Mouse (Mus musculus) heart, postnatal 0 days (tissue): ENCODE measurements at regions not wholly inside any gene's neighbourhood (a gene's known extent, or its start where the extent isn't known, plus 50 kb on each side); places are given as distances from the start of the nearest gene placed in this dataset.

Experiments used
- CTCF ChIP-seq: IDR thresholded peaks from 2 replicates; pipeline ENCODE4 v1.5.1; 2016; ENCODE audit warnings: antibody characterized with exemption, control low read depth, low read depth
- EP300 ChIP-seq: IDR thresholded peaks from 2 replicates; pipeline ENCODE4 v1.6.1; 2016; ENCODE audit warnings: antibody characterized with exemption, low read depth

DNA sequence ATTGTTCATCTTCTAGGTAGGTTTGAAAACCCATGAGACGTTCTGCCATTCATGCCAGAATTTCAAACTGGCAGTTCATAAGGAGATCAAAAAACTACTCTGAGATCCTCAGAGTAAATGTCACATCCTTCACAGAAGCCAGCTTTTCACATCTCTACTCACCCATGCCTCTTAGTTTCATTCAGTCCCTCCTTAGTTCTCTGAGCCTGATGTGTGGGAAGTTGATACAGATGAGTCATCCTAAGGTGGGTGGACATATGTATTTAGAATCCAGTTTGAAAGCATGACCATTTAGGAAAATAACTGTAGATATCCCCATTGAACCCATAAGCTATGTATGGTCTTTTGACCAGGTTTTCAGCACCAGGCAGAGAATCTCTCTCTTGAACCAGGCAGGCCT lies 345.3 kb upstream of the Slitrk6 start:
- TF ChIP-seq EP300 = no peak
- no peak for TF ChIP-seq CTCF
